Mouse (Mus musculus): ENCODE measurements around the gene Vti1a. TPM values are rescaled to one million over a fixed set of nuclear protein-coding genes. Genes with fewer than 3 reads are reported as not detected.

Gene Vti1a
- total RNA-seq, 1 experiment from 2014 or later = 57.6 TPM

DNA sequence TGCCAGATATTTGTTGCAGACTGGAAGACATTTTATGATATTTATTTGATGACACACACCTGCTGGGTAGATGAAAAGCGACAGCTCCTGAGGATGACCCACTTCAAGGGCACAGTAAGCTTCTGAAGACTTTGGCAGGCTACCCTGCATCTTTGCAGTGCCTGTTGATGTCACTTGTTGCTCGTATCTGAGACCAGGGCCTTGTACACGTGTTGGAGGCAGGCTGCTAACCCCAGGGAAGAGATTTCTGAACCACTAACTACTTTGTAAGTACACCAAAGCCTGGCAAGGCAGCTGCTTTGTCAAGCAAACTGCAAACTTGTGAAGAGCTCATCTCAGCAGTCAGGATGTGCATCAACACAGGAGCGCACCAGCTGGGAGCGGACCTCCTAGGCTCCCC is 225.5 kb downstream of the Vti1a start:
- ATAC-seq (replicated peaks; ENCODE audit: insufficient number of reproducible peaks, low FRiP score, low TSS enrichment, poor library complexity, severe bottlenecking) = no peak

DNA sequence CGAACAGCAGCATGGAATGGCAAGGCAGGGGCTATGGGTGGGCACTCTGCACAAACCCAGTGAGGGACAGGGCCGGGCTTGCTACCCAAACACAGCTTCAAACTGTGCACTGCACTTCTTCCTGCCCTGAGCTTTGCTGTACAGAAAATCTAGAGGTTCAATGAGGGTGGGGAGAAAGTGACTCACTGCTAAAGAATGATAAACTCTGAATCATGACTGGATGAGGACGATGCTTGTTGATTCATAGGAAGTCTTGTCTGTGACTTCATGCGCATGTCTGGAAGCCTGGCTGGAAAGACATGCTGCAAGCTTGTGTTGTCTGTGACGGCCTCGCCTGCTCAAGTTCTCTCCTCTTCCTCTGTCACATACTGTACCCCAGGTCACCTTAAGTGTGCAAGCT is 226.4 kb downstream of the Vti1a start:
- no peak for ATAC-seq (replicated peaks; ENCODE audit: insufficient number of reproducible peaks, low FRiP score, low TSS enrichment, poor library complexity, severe bottlenecking)

DNA sequence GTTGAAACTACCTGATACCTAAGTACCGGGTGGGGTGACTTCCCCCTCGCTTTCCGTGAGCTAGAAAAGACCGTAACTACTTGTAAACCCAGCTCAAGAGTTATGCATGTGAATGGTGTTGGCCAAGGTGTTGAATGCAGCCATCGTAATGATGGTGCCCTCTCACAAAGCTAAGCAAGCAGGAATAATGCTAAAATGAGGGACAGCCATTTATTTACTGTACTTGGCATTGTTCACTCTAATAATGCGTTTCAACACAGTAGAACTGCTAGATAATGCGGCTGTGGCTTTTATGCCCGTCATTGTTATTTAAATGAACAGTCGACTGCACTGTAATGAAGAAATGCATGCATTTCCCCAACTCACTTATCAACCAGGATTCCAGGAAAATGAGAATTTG is 227.1 kb downstream of the Vti1a start:
- ATAC-seq (replicated peaks; ENCODE audit: insufficient number of reproducible peaks, low FRiP score, low TSS enrichment, poor library complexity, severe bottlenecking) = no peak

DNA sequence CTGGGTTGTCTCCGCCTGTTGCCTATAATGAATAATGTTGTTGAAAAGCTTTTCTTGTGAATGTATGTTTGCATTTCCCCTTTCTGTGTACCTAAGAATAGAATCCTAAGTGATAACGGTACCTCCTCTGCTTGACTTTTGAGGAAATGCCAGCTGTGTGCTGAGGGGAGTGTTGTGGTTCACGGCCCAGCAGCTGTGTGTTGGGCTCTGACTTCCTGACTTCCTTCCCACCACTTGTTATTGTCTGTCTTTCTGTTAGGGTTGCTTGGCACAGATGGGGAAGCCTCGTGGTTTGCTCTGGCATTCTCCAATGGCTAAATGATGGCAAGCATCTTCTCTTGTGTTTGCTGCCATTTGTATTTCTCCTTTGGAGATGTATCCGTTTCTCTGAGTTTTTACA is 228.4 kb downstream of the Vti1a start:
- peak; percentile 72 for ATAC-seq (replicated peaks; ENCODE audit: insufficient number of reproducible peaks, low FRiP score, low TSS enrichment, poor library complexity, severe bottlenecking)

DNA sequence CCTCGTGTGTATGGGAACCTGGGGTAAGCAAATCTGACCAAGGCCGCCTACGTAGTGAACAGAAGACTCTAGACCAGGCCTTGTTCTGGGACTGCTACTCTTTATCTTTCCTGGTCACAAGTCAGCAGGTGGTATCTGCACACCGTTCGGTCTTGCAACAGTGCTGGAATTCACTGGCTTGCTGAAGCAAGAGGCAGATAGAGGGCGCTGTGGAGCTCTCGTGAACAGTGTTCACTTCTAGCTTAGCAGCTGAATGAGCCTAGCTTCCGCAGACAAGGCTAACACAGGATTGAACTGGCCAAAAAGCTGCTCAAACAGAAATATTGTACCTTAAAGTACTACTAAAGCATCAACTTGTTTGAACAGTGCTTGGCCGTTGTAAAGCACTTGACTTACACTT is 229.4 kb downstream of the Vti1a start:
- peak; percentile 44; the same call in 1 of the 2 replicates for ATAC-seq (replicated peaks; ENCODE audit: insufficient number of reproducible peaks, low FRiP score, low TSS enrichment, poor library complexity, severe bottlenecking)

DNA sequence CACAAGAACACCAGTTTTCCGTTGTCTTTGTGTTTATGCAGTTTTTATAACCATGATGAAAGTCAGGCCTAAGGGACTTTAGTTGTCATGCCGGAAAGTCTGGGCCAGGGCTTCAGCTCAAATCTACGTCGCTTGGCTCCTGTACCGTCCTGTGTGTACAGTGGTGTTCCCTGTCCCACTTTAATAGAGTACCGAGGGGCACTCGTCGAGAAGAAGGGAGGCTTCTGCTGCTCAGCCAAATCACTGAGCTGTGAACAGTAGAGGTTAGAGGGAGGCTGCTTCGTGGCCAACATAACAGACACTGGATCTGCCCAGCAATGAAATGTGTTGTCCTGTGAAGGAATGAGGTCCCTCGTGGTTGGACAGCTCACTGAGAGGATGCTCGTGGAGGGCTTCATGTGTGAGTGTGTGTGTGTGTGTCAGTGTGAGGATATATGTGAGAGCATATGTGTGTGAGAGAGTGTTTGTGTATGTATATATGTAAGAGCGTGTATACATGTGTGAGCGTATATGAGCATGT is 230.0 kb downstream of the Vti1a start:
- no peak for ATAC-seq (replicated peaks; ENCODE audit: insufficient number of reproducible peaks, low FRiP score, low TSS enrichment, poor library complexity, severe bottlenecking)

DNA sequence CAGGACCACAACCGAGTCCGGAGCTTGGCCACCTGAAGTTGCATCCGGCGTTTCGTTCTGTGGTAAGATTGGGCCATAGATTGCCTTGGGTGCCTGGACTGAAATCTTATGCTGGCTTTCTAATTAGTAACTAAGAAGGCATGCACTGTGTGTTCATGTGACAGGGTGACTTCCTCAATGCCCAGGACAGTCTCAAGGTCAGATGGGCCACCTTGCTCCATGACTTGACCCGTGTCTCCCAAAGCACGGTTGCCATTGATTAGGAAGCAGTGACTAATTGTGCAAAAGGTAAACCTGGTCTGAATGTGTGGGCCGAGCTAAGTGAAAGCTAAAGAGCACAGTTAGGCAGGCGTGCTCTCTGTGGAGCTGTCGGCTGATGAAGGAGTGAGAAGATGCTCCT is 232.1 kb downstream of the Vti1a start:
- no peak for ATAC-seq (replicated peaks; ENCODE audit: insufficient number of reproducible peaks, low FRiP score, low TSS enrichment, poor library complexity, severe bottlenecking)

DNA sequence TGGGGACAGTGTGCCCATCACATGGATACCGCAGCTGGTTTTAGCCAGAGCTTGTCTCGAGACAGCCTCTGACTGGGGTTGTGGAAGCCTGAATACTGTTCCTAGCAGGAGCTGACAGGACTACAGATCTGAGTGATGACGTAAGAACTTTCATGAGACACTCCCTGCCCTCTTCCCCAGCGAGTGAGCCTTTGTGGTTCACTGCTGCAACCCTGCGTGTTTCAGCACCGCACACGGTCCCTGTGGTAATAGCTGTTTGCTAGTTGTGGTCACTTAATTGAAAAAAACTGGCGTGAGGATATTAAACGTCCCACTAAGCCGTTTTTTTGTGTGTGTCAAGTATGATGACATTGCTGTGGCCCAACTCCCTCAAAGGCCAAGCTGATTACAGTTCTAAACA is 232.6 kb downstream of the Vti1a start:
- ATAC-seq (replicated peaks; ENCODE audit: insufficient number of reproducible peaks, low FRiP score, low TSS enrichment, poor library complexity, severe bottlenecking) = peak; percentile 47

DNA sequence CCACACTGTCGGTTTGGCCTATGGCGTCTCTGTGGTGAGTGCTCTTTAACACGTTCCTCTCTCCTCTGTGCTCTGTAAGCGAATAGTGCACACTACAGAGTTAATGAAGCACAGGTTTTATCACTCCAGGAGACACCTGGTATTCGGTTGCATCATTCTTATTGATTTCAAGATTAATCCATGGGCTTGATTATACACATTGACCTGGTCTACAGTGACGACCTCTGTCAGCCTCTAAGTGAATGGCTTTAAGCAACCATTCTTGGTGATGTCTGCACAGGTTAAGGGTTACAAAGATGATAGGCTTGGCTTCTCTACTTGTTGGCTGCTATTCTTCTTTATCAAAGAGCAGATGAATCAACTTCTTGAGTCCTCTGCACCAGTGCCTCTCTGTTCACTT is 234.1 kb downstream of the Vti1a start:
- ATAC-seq (replicated peaks; ENCODE audit: insufficient number of reproducible peaks, low FRiP score, low TSS enrichment, poor library complexity, severe bottlenecking) = no peak

DNA sequence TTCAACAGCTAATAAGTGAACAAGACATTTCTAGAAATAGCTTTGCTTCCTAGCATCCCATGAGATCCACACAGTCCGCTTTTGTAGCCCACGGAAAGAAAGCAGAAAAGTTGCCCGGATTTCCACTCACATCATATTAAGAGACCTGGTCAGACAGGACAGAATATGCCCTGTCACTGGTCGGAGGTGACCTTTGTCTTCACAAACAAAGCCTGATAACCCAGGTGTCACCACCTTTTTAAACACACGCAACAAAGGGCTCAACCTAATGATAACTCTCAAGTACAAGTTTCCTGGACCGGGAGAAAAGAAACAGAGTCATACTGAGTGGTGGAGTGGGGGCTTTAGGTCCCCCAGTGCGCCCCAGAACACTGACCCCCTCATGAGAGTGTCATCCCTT is 236.2 kb downstream of the Vti1a start:
- no peak for ATAC-seq (replicated peaks; ENCODE audit: insufficient number of reproducible peaks, low FRiP score, low TSS enrichment, poor library complexity, severe bottlenecking)

DNA sequence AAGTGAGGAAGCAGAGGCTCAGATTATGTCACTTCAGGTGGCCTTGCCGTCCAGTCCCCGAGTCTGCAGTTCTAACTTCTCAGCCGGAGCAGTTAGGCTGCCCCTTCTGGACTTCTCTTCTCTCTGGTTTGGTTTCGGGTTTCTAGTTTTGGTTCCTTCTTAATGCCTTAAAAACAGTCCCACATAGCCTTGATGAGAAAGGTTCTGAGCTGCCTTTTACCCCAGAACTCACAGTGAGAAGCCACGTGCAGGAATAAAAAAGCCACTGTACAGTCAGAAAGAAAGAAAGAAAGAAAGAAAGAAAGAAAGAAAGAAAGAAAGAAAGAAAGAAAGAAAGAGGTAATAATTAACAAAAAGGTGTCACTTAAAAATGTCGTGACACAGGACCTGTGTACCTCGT is 236.8 kb downstream of the Vti1a start:
- no peak for ATAC-seq (replicated peaks; ENCODE audit: insufficient number of reproducible peaks, low FRiP score, low TSS enrichment, poor library complexity, severe bottlenecking)

DNA sequence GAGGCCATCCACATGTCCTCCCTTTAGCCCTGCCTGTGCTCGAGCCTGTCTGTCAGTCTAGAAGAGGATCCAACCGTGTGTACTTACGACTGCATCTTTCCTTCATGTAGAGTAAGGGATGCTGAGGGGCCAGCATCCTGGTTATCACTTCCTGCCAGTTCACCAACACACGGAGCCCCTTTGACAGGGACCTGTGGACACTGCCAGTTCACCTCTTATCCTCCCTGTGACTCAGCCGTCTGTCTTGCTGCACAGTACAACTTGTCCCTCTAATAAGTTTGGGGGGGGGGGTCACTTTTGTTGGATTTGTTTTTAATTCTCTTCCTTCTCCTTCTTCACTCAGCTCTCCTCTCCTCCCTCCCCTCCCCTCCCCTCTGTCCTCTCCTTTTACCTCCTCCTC is 238.2 kb downstream of the Vti1a start:
- ATAC-seq (replicated peaks; ENCODE audit: insufficient number of reproducible peaks, low FRiP score, low TSS enrichment, poor library complexity, severe bottlenecking) = no peak

DNA sequence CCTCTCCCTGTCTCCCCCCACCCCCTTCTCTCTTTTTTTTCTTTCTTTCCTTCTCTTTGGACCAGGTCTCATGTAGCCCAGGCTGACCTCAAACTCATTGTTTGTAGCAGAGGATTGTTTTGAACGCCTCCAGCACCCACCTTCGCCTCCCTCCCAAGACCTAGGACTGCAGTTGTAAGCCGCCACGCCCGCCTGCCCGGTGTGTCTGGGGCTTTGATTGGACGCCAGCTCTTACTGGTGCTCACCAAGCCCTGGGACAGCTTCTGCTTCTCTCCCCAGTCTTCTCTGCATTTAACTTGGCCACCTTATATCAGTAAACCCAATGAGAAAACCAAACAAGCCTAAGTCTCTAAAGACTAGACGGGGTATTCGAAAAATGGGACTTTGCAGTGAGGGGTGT is 238.6 kb downstream of the Vti1a start:
- no peak for ATAC-seq (replicated peaks; ENCODE audit: insufficient number of reproducible peaks, low FRiP score, low TSS enrichment, poor library complexity, severe bottlenecking)

DNA sequence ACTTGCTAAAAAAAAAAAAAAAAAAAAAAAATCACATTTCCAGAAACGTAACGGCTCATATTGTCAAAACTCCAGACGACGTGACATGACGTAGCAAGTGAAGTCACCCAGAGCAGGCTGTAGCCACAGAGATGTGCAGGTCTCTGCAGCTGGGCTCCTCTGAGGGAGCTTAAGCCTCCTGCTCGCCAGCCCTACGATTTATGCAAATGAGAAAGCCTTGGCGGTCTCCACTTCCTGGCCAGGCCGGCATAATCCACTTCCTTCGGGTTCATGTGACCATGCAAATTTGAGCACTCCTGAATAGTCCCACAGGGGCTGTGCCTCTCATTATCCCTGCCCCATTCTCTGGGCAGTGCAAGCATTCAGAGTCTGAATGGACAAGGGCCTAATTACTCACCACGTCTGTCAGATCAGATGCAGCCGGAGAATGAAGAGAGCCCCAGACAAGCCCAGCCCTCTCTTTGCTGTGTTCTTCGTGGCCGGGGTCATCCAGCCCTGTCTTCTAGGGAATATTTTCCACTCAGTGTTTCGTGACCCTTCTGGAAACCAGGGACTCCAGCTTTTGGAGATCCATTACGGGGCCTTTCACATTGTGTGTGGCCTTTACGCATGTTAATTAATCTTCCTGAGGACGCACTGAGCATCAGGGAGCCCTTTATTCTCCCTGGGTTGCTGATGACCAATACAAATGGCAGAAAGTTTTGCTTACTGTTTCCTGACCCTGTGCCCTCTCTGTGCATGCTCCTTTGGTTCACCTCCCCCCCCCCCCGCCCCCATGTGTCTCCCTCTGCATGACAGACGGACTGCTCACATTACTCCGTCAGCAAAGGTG is 240.3 kb downstream of the Vti1a start:
- ATAC-seq (replicated peaks; ENCODE audit: insufficient number of reproducible peaks, low FRiP score, low TSS enrichment, poor library complexity, severe bottlenecking) = peak; percentile 49

DNA sequence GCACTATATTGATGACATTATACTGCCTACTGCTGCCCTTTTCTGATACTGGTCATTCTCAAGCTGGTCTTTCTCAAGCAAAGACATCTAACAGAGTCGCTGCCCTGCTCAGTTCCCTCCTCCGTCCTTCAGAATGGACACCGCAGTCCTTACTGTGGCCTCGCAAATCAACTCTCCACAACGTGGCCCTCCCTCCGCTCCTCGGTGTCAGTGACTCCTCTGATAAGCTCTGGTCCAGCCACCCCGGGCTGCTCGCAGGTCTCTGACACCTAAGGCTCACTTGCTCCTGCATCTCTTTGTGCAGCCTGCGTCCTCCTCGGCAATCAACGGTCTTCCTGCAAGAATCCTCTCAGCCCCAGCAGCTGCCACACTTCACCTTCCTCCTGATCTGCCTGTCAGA is 243.2 kb downstream of the Vti1a start:
- ATAC-seq (replicated peaks; ENCODE audit: insufficient number of reproducible peaks, low FRiP score, low TSS enrichment, poor library complexity, severe bottlenecking) = no peak

DNA sequence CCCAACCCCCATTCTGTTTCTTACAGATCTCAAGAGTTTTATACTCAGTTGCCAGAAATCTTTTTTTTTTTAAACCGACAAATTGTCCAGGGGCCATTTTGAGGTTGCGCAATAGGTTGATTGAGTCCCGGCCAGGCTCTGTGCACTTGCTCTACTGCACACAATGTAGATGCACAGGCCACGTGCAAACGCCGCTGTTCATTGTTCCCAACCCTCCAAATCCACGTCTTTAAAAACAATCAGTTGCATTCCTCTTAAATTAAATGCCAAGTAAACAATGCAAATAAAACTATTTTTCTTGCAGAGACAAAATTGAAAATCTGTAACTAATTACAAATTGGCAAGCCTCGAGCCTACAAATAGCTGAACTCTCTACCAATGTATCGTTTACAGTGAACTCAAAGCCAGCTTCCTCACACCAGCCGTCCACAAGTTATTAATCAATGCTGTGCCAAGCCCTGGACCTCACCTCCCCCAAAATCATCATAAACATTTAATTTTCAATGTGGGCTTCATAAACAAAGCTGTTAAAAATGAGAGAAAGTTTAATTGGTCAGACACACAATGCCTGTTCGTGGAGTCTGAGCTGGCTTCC is 244.1 kb downstream of the Vti1a start:
- ATAC-seq (replicated peaks; ENCODE audit: insufficient number of reproducible peaks, low FRiP score, low TSS enrichment, poor library complexity, severe bottlenecking) = no peak

DNA sequence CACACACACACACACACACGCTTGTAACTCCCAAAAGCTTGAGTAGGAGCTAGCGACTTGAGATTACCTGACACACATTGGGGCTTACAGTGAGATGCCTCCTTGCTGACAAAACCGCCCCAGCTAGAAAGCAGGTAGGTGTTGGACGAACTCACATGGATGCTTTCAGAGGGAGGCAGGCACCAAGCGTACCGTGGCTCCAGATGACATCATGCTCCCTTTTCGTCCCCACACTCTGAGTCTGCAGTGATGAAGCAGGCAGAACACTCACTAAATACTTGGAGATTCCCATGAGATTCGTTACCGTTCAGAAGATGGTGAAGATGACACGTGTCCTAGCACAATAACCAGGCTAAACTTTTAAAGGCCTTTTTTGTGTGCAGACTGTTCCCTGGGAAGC is 245.4 kb downstream of the Vti1a start:
- ATAC-seq (replicated peaks; ENCODE audit: insufficient number of reproducible peaks, low FRiP score, low TSS enrichment, poor library complexity, severe bottlenecking) = no peak

DNA sequence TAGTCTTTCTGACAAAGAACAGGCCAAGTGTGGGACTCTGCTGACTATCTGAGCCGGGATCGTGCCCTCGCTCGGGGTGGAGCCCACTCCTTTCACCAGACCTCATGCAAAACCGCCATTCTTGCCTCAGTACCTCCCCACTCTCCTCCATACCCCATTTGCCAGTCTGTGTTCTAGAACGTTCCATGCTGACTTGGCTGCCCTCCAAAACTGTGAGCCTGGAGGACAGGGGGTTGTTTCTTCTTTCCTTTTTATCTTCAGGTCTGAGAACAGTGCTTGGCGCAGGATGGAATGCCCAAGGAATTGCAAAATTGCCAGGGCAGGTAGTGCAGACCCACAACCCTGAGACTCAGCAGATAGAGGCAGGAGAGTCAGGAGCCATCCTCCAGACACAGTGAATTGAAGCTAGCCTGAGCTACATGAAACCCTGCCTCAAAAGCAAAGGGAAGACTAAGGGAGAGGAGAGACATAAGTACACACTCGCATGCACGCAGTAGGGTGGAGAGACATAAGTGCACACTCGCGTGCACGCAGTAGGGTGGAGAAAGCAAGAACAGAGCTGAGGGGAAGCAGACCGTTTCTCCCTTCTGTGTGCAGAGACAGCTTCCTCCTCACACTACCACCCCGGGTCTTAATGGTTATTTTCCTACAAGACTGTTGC is 246.5 kb downstream of the Vti1a start:
- ATAC-seq (replicated peaks; ENCODE audit: insufficient number of reproducible peaks, low FRiP score, low TSS enrichment, poor library complexity, severe bottlenecking) = no peak

DNA sequence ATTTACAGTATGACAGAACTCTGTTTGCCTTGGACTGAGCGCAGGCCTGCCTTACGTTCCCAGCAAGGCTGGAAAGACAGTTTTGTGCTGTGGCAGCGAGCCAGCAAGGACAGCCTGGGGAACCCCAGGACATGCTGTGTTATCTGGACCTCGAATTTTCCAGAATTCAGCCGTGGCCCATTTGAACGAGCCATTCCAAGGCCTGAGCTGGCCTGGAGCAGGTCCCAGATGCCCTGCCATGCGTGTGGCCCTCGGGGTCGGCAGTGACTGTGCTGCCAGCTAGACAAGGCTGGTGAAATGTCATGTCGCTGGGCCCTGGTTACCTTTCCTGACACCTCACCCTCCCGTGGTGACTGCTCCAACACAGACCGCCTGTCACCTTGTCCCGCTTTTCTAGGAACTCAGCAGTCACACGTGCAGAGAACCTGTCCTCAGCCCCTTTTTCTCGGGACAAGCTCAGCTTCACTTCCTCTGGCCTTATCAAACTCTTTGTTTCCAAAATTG is 247.1 kb downstream of the Vti1a start:
- no peak for ATAC-seq (replicated peaks; ENCODE audit: insufficient number of reproducible peaks, low FRiP score, low TSS enrichment, poor library complexity, severe bottlenecking)

Measured in monocyte, adult 5-6 weeks (primary cell).